Mouse (Mus musculus) intestine, embryonic 14.5 days (tissue): ENCODE data around the gene Olfr923. TPM values are rescaled to one million over a fixed set of nuclear protein-coding genes. Genes with fewer than 3 reads are reported as not detected.
"Not testable (repeated sequence)": the region's sequence is repeated elsewhere in the genome, so short reads cannot be mapped to it uniquely, and the experiment has no call there.

Experiments
- ATAC-seq: fragments of 200-750 bp; cut with Nextera tagmentation; replicated peaks from 2 replicates; pipeline ENCODE4 v1.8.0; 2017; ENCODE audit warnings: low read depth, moderate number of reproducible peaks, moderate TSS enrichment, moderate library complexity; ENCODE audit not compliant: low FRiP score, low TSS enrichment
- DNase-seq: peaks from one replicate; pipeline ENCODE4 v3.0.0-alpha.2; 2018; ENCODE audit warnings: low spot score
- H3K27ac ChIP-seq: fragments of 300-500 bp; sonication (generic); 2 replicates; pipeline ENCODE4 v1.5.1; 2014; ENCODE audit warnings: low read depth, mild to moderate bottlenecking, control low read depth
- H3K27me3 ChIP-seq: fragments of 300-500 bp; sonication (generic); replicated peaks from 2 replicates; pipeline ENCODE4 v1.6.1; 2014; ENCODE audit warnings: low read length, control low read depth; ENCODE audit not compliant: control insufficient read depth, insufficient read depth
- H3K36me3 ChIP-seq: fragments of 300-500 bp; sonication (generic); 2 replicates; pipeline ENCODE4 v1.6.1; 2014; ENCODE audit warnings: low read length, control low read depth; ENCODE audit not compliant: control insufficient read depth, insufficient read depth
- H3K4me1 ChIP-seq: fragments of 300-500 bp; sonication (generic); replicated peaks from 2 replicates; pipeline ENCODE4 v1.6.1; 2014; ENCODE audit warnings: low read length, control low read depth, mixed read lengths; ENCODE audit not compliant: control insufficient read depth, insufficient read depth
- H3K4me2 ChIP-seq: fragments of 300-500 bp; sonication (generic); 2 replicates; pipeline ENCODE4 v1.6.1; 2014; ENCODE audit warnings: low read length
- H3K4me3 ChIP-seq: fragments of 300-500 bp; sonication (generic); 2 replicates; pipeline ENCODE4 v1.5.1; 2014; ENCODE audit warnings: low read depth, low read length, control low read depth, mixed read lengths
- H3K9ac ChIP-seq: fragments of 300-500 bp; sonication (generic); 2 replicates; pipeline ENCODE4 v1.6.1; 2014; ENCODE audit warnings: mild to moderate bottlenecking, low read length
- H3K9me3 ChIP-seq: fragments of 300-500 bp; sonication (generic); 2 replicates; pipeline ENCODE4 v1.6.1; 2016; ENCODE audit warnings: low read length, control low read depth; ENCODE audit not compliant: control insufficient read depth
- WGBS: fragments of 180-500 bp; shearing (Covaris S2); extraction: QIAGEN DNeasy Blood & Tissue Kit; methylation state at CpG from one replicate; pipeline ENCODE4 v1.1.7; 2014; 5-methylcytosine and 5-hydroxymethylcytosine counted together
- polyA plus RNA-seq: library from polyadenylated mRNA; unstranded; fragments of >200 nt; fragmentation: Nextera tagmentation; extraction: Ambion mirVana; gene quantifications from 2 replicates; pipeline ENCODE4 v1.2.1, GENCODE M21; 2014

The Olfr923 gene
- polyA plus RNA-seq, result not detected in 2 replicates

DNA sequence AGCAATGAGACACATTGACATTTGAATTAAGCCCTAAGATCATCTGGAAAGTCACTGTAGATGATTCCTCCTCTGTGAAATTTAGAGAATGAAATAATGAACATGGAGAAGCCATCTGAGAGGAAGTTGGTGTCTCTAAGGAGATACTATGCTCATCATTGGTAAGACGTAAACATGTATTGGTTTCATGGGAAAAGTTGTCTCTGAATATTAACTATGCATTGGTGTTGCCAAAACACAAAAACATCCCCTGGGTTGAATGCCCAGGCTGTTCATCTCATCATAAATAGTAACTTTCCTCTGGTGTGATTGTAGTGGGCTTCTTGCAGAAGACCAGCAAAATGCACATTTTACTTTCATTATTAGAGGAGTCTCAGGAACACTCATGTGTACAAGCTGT, at the start of gene Olfr923:
Olfr923 (plus strand) TSS at position 301 of the 400 bp plus-strand sequence.
- Histone ChIP-seq H3K36me3 (no peaks in the 10 kb centered on the region), H3K9ac (no peak within 1 kb of the TSS), H3K4me1 (no peaks in the 10 kb centered on the region), H3K27me3 (no peaks in the 10 kb centered on the region), H3K9me3 (no peaks in the 10 kb centered on the region), H3K27ac (no peak within 1 kb of the TSS), H3K4me2 (no peak within 1 kb of the TSS), H3K4me3 (no peak within 1 kb of the TSS)
- ATAC-seq (no peak), DNase-seq (no peak)
- WGBS, result 90% methylated on average over 1 of the region's 1 CpGs

DNA sequence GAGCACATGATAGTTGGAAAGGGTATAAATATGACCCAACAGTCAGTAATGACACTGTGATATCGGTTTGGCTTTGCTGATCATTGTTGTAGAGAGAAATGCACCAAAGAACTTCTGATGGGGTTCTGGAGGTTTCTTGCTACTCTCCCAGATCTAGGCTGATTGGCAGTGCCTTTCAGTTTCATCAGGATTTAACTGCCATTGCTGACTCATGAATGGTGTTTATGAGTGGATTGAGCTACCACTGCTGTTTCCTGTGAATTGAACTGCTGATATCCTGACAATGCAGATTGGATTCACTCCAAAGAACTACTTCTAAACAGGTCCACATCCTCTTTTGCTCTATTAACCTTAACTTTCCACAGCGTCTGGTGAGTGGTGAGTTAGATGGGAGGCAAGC, 33.7 kb upstream of the Olfr923 start:
- Histone ChIP-seq H3K27me3 (no peaks in the 10 kb centered on the region), H3K9ac (no peak overlapping the region), H3K9me3 (no peaks in the 10 kb centered on the region), H3K4me3 (no peak overlapping the region), H3K4me1 (no peaks in the 10 kb centered on the region), H3K36me3 (no peaks in the 10 kb centered on the region), H3K27ac (no peak overlapping the region), H3K4me2 (no peak overlapping the region)
- no peak for ATAC-seq
- WGBS, result 89% methylated on average over 2 of the region's 2 CpGs
- no peak for DNase-seq

DNA sequence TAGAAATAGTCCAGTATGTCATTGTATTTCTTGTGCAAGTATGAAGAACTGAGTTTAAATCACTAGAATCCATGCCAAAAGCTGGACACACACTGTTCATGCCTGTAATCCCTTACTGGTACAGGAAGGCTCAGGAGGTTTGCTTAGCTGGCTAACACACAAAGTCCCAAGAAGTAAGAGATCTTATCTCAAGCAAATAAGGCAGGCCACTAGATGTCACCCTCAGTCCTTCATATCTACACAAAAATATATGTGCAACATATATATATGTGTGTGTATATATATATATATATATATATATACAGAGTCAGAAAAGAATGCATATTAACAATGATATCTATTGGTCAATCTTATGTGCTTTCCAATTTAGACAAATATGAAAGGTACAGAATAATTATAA, 20.6 kb upstream of the Olfr923 start:
- no peaks in the 10 kb centered on the region for H3K27me3 ChIP-seq
- H3K9ac ChIP-seq, result no peak overlapping the region
- H3K4me2 ChIP-seq, result no peak overlapping the region
- no peak for ATAC-seq
- no peak overlapping the region for H3K27ac ChIP-seq
- H3K9me3 ChIP-seq, result no peaks in the 10 kb centered on the region
- DNase-seq, result no peak
- no peaks in the 10 kb centered on the region for H3K36me3 ChIP-seq
- H3K4me3 ChIP-seq, result no peak overlapping the region
- no peaks in the 10 kb centered on the region for H3K4me1 ChIP-seq

DNA sequence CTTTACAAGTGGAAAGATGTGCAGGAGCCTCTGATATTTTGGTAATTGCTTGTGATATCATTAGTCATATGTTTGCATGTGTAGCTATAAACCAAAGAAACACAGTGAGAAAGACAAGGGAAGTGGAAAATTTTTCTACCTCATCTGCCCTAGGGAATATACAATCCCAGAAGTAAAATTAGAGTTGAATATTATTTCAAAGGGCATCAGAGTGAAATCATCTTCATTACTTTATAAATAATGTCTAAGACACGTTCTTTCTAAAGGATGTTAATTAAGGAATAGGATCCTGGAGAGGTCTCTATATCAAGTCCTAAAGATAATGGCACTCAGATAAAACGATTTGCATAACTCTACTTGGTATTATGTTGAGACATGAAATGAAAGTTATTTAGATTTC, 12.0 kb upstream of the Olfr923 start, which contains the start of gene Olfr922:
Olfr922 (plus strand) TSS at position 301 of the 400 bp plus-strand sequence.
- Histone ChIP-seq H3K4me2 (no peak within 1 kb of the TSS), H3K4me1 (no peaks in the 10 kb centered on the region), H3K9ac (no peak within 1 kb of the TSS), H3K27me3 (no peaks in the 10 kb centered on the region), H3K36me3 (no peaks in the 10 kb centered on the region), H3K27ac (no peak within 1 kb of the TSS), H3K4me3 (no peak within 1 kb of the TSS), H3K9me3 (no peaks in the 10 kb centered on the region)
- DNase-seq, result no peak
- WGBS, result 74% methylated on average over 2 of the region's 2 CpGs
- ATAC-seq, result no peak

DNA sequence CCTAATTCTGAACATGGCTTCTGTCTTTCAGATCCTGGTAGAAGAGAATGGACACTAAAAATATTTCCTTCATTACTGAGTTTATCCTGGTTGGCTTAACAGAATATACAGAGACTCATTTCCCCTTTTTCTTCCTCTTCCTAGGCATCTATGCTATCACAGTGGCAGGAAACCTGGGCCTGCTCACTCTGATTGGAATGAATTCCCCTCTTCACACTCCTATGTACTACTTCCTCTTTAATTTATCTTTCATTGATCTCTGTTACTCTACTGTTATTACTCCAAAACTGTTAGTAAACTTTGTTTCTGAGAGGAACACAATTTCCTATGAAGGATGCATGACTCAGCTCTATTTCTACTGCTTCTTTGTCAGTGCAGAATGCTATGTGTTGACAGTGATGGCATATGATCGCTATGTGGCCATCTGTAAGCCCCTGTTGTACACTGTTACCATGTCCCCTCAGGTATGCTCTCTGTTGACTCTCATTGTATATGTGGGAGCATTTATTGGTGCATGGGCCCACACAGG, 10.8 kb upstream of the Olfr923 start:
- no peak for DNase-seq
- Histone ChIP-seq H3K36me3 (no peaks in the 10 kb centered on the region), H3K27me3 (no peaks in the 10 kb centered on the region), H3K9ac (no peak overlapping the region), H3K27ac (no peak overlapping the region), H3K9me3 (no peaks in the 10 kb centered on the region), H3K4me1 (no peaks in the 10 kb centered on the region), H3K4me2 (no peak overlapping the region), H3K4me3 (no peak overlapping the region)
- 96% methylated on average over 1 of the region's 1 CpGs for WGBS
- ATAC-seq, result no peak

DNA sequence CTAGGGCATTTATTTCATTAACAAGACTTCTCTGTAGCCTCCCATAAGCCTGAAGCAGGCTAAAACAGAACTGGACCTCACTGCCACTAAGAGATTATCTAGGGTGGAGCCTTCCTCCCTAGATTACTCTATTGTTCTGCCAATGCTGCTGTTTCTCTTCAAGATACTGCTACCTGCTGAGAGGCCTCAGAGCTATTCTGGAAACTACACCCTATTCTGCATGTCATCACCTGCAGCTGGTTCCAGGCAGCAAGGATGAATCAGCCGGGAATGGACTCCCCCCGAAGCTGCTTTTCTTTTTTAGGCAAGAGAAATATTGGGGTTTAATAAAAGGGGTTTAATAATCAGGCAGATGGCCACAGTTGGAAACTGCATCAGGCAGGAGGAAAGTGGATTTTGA, 6.7 kb downstream of the Olfr923 start:
- H3K4me3 ChIP-seq, result no peak overlapping the region
- H3K4me2 ChIP-seq, result no peak overlapping the region
- no peaks in the 10 kb centered on the region for H3K36me3 ChIP-seq
- no peak for ATAC-seq
- DNase-seq, result no peak
- H3K27me3 ChIP-seq, result no peaks in the 10 kb centered on the region
- H3K4me1 ChIP-seq, result no peaks in the 10 kb centered on the region
- 84% methylated on average over 2 of the region's 2 CpGs for WGBS
- no peak overlapping the region for H3K27ac ChIP-seq
- H3K9ac ChIP-seq, result no peak overlapping the region
- no peaks in the 10 kb centered on the region for H3K9me3 ChIP-seq

DNA sequence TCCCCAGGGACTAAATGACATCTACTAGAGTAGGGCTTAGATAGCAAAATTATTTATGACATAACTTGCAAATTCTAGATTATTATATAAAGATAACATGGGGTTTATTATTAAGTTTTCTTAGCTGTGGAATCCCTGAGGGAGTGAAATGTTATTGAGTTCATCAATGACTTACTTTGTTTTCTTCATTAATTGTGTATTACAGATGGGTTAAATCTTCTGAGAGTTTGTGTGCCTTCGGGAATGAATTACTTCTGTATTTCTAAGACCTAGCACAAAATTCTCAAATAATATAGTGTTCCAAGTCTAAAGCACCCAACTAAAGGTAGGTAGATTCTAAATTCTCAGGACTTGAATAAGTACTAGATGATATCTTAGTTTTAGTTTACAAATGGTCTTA, 17.8 kb downstream of the Olfr923 start, which contains the start of gene Olfr924:
Olfr924 (plus strand) TSS at position 301 of the 400 bp plus-strand sequence.
- Histone ChIP-seq H3K4me1 (no peaks in the 10 kb centered on the region), H3K4me3 (no peak within 1 kb of the TSS), H3K27ac (no peak within 1 kb of the TSS), H3K9ac (no peak within 1 kb of the TSS), H3K9me3 (no peaks in the 10 kb centered on the region), H3K27me3 (no peaks in the 10 kb centered on the region), H3K4me2 (no peak within 1 kb of the TSS), H3K36me3 (no peaks in the 10 kb centered on the region)
- no peak for DNase-seq
- 88% methylated on average over 1 of the region's 1 CpGs for WGBS
- no peak for ATAC-seq

DNA sequence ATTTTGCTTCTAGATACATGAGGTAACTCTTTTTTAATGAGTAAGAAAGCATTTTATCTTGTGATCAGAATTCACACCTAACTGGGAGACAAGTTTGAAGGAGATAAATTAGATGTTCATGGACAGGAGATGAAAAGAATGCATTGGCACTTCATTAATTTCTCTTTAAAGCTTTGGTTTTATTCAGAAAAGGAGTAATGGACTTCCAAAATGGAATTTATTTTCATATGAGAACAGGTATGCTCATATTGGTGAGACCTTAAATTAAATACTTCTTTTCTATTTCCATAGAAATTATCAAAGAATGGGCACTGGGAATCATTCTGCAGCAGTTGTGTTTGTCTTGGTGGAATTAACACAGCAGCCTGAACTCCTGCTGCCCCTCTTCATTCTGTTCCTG, 28.4 kb downstream of the Olfr923 start, which contains the start of gene Olfr26:
Olfr26 (plus strand) TSS at position 301 of the 400 bp plus-strand sequence.
- H3K4me1 ChIP-seq, result no peaks in the 10 kb centered on the region
- no peak within 1 kb of the TSS for H3K27ac ChIP-seq
- no peak within 1 kb of the TSS for H3K9ac ChIP-seq
- H3K4me2 ChIP-seq, result no peak within 1 kb of the TSS
- DNase-seq (no peak), ATAC-seq (no peak)
- H3K4me3 ChIP-seq, result no peak within 1 kb of the TSS
- H3K9me3 ChIP-seq, result no peaks in the 10 kb centered on the region
- H3K36me3 ChIP-seq, result no peaks in the 10 kb centered on the region
- no peaks in the 10 kb centered on the region for H3K27me3 ChIP-seq

DNA sequence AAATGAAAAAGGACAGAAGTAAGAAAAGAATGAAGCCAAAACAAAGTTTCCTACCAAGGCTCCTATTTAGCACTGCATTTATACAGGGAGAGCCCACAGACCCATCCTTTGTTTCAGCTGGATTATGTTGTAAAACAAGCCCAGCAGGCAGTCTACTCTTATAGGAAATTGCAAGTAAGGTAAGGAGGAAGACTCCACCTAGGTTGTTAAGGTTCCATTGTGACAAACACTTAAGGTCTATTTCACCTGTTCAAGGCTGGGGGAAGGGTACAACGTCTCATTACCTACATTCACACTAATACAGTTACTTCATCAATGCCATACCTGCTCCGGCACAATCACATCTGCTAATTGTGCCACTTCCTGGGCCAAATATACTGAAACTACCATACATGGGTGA, 48.5 kb downstream of the Olfr923 start:
- H3K4me1 ChIP-seq, DNase-seq, H3K27me3 ChIP-seq, H3K27ac ChIP-seq, H3K9me3 ChIP-seq, H3K4me3 ChIP-seq, H3K4me2 ChIP-seq, ATAC-seq, H3K9ac ChIP-seq, H3K36me3 ChIP-seq: not testable (repeated sequence)
- whole genome bisulfite sequencing, result 60% methylated on average over 2 of the region's 2 CpGs
